Mouse (Mus musculus): ENCODE results near the gene Olfr968. TPM values are rescaled to one million over a fixed set of nuclear protein-coding genes. Genes with fewer than 3 reads are reported as not detected.

Gene Olfr968
- not detected in 2 replicates for polyA plus RNA-seq (2015; fragmentation: Nextera tagmentation; extraction: Ambion mirVana)

DNA sequence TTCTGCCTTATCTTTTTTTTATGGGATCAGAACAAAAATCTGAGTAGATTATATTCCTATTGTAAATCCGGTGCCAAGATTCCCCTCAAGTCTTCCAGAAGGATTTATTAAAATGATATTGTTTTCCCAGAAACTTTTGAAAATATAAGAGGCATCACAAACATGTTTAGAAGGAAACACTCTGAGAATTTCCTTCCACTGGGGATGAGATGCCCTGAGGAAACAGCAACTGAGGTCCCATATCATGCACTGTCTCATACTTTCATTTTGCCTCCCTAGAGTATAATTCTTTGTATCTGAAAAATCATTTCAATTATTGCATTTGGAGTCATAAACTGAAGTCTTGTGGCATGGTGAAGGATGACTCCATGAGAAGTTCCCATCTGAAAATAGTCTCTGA is at the start of gene Olfr968:
Olfr968 (minus strand) TSS at position 101 of the 400 bp plus-strand sequence.
- ATAC-seq (ENCODE audit: low FRiP score): no peak
- 79% methylated on average over 1 of the region's 1 CpGs for WGBS
- H3K27me3 ChIP-seq: no peaks in the 10 kb centered on the region

DNA sequence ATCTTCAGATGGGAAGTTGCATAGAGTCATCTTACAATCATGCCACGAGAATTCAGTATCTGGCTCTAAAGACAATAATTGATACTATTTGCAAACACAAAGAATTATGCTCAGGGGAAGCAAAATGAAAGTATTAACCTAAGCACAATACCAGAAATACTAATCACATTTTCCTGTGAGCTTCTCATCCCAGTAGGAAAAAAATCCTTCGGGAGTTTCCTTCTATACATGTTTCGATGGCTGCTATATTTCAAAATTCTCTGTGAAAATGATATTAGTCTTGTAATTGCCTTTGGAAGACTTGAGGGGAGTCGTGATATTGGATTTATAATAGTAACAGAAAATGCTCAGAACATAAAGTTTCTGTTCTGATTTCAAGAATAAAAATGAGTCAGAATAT is 25.5 kb upstream of the Olfr968 start, which contains the start of gene Olfr970:
Olfr970 (plus strand) TSS at position 301 of the 400 bp plus-strand sequence.
- H3K9me3 ChIP-seq: no peaks in the 10 kb centered on the region
- H3K4me1 ChIP-seq (replicated peaks): no peaks in the 10 kb centered on the region
- H3K4me2 ChIP-seq: no peak within 1 kb of the TSS
- H3K27me3 ChIP-seq: no peaks in the 10 kb centered on the region
- 81% methylated on average over 4 of the region's 4 CpGs for WGBS
- no peak for ATAC-seq (ENCODE audit: low FRiP score)
- no peak within 1 kb of the TSS for H3K4me3 ChIP-seq
- H3K9ac ChIP-seq: no peak within 1 kb of the TSS
- H3K27ac ChIP-seq: no peak within 1 kb of the TSS
- no peaks in the 10 kb centered on the region for H3K36me3 ChIP-seq

More for the DNA sequence above, at the start of gene Olfr968:
- no peak within 1 kb of the TSS for H3K4me2 ChIP-seq
- H3K4me3 ChIP-seq: no peak within 1 kb of the TSS
- no peak within 1 kb of the TSS for H3K27ac ChIP-seq
- no peaks in the 10 kb centered on the region for H3K9me3 ChIP-seq
- H3K4me1 ChIP-seq (replicated peaks): no peaks in the 10 kb centered on the region
- no peak within 1 kb of the TSS for H3K9ac ChIP-seq
- no peaks in the 10 kb centered on the region for H3K36me3 ChIP-seq

GRCm38 (mm10) chr9:39790558-39790957 is 7.5 kb upstream of the Olfr968 start, which contains the start of gene Olfr969:
Gene Olfr969, plus strand, starts transcription at chr9:39790945.
- Histone ChIP-seq H3K9ac (no peak within 1 kb of the TSS), H3K4me1 (replicated peaks) (no peaks in the 10 kb centered on the region), H3K4me2 (no peak within 1 kb of the TSS), H3K27me3 (no peaks in the 10 kb centered on the region), H3K4me3 (no peak within 1 kb of the TSS), H3K27ac (no peak within 1 kb of the TSS), H3K9me3 (no peaks in the 10 kb centered on the region), H3K36me3 (no peaks in the 10 kb centered on the region)
- WGBS: 75% methylated on average over 2 of the region's 2 CpGs
- no peak for ATAC-seq (ENCODE audit: low FRiP score)

GRCm38 (mm10) chr9:39746428-39746827 is 36.6 kb downstream of the Olfr968 start:
- WGBS: 91% methylated on average over 1 of the region's 1 CpGs
- no peak overlapping the region for H3K4me2 ChIP-seq
- no peaks in the 10 kb centered on the region for H3K27me3 ChIP-seq
- H3K27ac ChIP-seq: no peak overlapping the region
- no peak overlapping the region for H3K9ac ChIP-seq
- ATAC-seq (ENCODE audit: low FRiP score): no peak
- no peaks in the 10 kb centered on the region for H3K9me3 ChIP-seq
- no peaks in the 10 kb centered on the region for H3K4me1 ChIP-seq (replicated peaks)
- no peaks in the 10 kb centered on the region for H3K36me3 ChIP-seq
- no peak overlapping the region for H3K4me3 ChIP-seq

GRCm38 (mm10) chr9:39745949-39746348 is 37.1 kb downstream of the Olfr968 start, which contains the start of gene Olfr967:
Gene Olfr967, plus strand, starts transcription at chr9:39746249.
- Histone ChIP-seq H3K4me3 (no peak within 1 kb of the TSS), H3K27me3 (no peaks in the 10 kb centered on the region), H3K9ac (no peak within 1 kb of the TSS), H3K4me1 (replicated peaks) (no peaks in the 10 kb centered on the region), H3K27ac (no peak within 1 kb of the TSS), H3K36me3 (no peaks in the 10 kb centered on the region), H3K4me2 (no peak within 1 kb of the TSS), H3K9me3 (no peaks in the 10 kb centered on the region)
- ATAC-seq (ENCODE audit: low FRiP score): no peak

- 85% methylated on average over 1 of the region's 1 CpGs for WGBS
- Histone ChIP-seq H3K27ac (no peak overlapping the region), H3K4me3 (no peak overlapping the region), H3K27me3 (no peaks in the 10 kb centered on the region), H3K4me2 (no peak overlapping the region), H3K9me3 (no peaks in the 10 kb centered on the region), H3K4me1 (replicated peaks) (no peaks in the 10 kb centered on the region), H3K9ac (no peak overlapping the region), H3K36me3 (no peaks in the 10 kb centered on the region)
- ATAC-seq (ENCODE audit: low FRiP score): no peak
Measured at GRCm38 (mm10) chr9:39740741-39741140, 42.3 kb downstream of the Olfr968 start.

GRCm38 (mm10) chr9:39730678-39731077 is 52.4 kb downstream of the Olfr968 start, which contains the start of gene Olfr150:
Gene Olfr150, plus strand, starts transcription at chr9:39730978.
- Histone ChIP-seq H3K27me3 (no peaks in the 10 kb centered on the region), H3K4me2 (no peak within 1 kb of the TSS), H3K36me3 (no peaks in the 10 kb centered on the region), H3K9ac (no peak within 1 kb of the TSS), H3K27ac (no peak within 1 kb of the TSS), H3K4me3 (no peak within 1 kb of the TSS), H3K4me1 (replicated peaks) (no peaks in the 10 kb centered on the region), H3K9me3 (no peaks in the 10 kb centered on the region)
- ATAC-seq (ENCODE audit: low FRiP score): no peak

Other genes with a start within 250 kb of the Olfr968 start
- not detected in 2 replicates for gene Olfr958, start 229.2 kb downstream of the Olfr968 start, polyA plus RNA-seq (2015; fragmentation: Nextera tagmentation; extraction: Ambion mirVana)
- not detected in 2 replicates for gene Olfr959, start 207.7 kb downstream of the Olfr968 start, polyA plus RNA-seq (2015; fragmentation: Nextera tagmentation; extraction: Ambion mirVana)
- 63.0 and 69.8 TPM in 2 replicates for gene AW551984, start 178.8 kb downstream of the Olfr968 start, polyA plus RNA-seq (2015; fragmentation: Nextera tagmentation; extraction: Ambion mirVana)
- gene Olfr148, start 172.6 kb downstream of the Olfr968 start, polyA plus RNA-seq (2015; fragmentation: Nextera tagmentation; extraction: Ambion mirVana): not detected in 2 replicates
- not detected in 2 replicates for gene Olfr960, start 161.9 kb downstream of the Olfr968 start, polyA plus RNA-seq (2015; fragmentation: Nextera tagmentation; extraction: Ambion mirVana)
- not detected in 2 replicates for gene Olfr961, start 138.2 kb downstream of the Olfr968 start, polyA plus RNA-seq (2015; fragmentation: Nextera tagmentation; extraction: Ambion mirVana)
- gene Olfr963, start 116.0 kb downstream of the Olfr968 start, polyA plus RNA-seq (2015; fragmentation: Nextera tagmentation; extraction: Ambion mirVana): not detected in 2 replicates
- gene Olfr149, start 76.1 kb downstream of the Olfr968 start, polyA plus RNA-seq (2015; fragmentation: Nextera tagmentation; extraction: Ambion mirVana): not detected in 2 replicates
- gene Olfr965, start 71.9 kb downstream of the Olfr968 start, polyA plus RNA-seq (2015; fragmentation: Nextera tagmentation; extraction: Ambion mirVana): not detected in 2 replicates
- not detected in 2 replicates for gene Olfr150, start 52.3 kb downstream of the Olfr968 start, polyA plus RNA-seq (2015; fragmentation: Nextera tagmentation; extraction: Ambion mirVana)
- gene Olfr967, start 37.0 kb downstream of the Olfr968 start, polyA plus RNA-seq (2015; fragmentation: Nextera tagmentation; extraction: Ambion mirVana): not detected in 2 replicates
- not detected in 2 replicates for gene Olfr969, start 7.7 kb upstream of the Olfr968 start, polyA plus RNA-seq (2015; fragmentation: Nextera tagmentation; extraction: Ambion mirVana)
- gene Olfr970, start 25.6 kb upstream of the Olfr968 start, polyA plus RNA-seq (2015; fragmentation: Nextera tagmentation; extraction: Ambion mirVana): not detected in 2 replicates
- gene Olfr971, start 53.6 kb upstream of the Olfr968 start, polyA plus RNA-seq (2015; fragmentation: Nextera tagmentation; extraction: Ambion mirVana): not detected in 2 replicates
- gene Olfr972, start 83.2 kb upstream of the Olfr968 start, polyA plus RNA-seq (2015; fragmentation: Nextera tagmentation; extraction: Ambion mirVana): not detected in 2 replicates
- not detected in 2 replicates for gene Olfr229, start 124.1 kb upstream of the Olfr968 start, polyA plus RNA-seq (2015; fragmentation: Nextera tagmentation; extraction: Ambion mirVana)
- not detected in 2 replicates for gene Olfr974, start 154.2 kb upstream of the Olfr968 start, polyA plus RNA-seq (2015; fragmentation: Nextera tagmentation; extraction: Ambion mirVana)
- gene Olfr975, start 168.8 kb upstream of the Olfr968 start, polyA plus RNA-seq (2015; fragmentation: Nextera tagmentation; extraction: Ambion mirVana): 0.06 TPM in 1 of 2 replicates, not detected in the other
- not detected in 2 replicates for gene Olfr976, start 177.9 kb upstream of the Olfr968 start, polyA plus RNA-seq (2015; fragmentation: Nextera tagmentation; extraction: Ambion mirVana)
- not detected in 2 replicates for gene Olfr978, start 208.9 kb upstream of the Olfr968 start, polyA plus RNA-seq (2015; fragmentation: Nextera tagmentation; extraction: Ambion mirVana)
- gene Olfr979, start 220.2 kb upstream of the Olfr968 start, polyA plus RNA-seq (2015; fragmentation: Nextera tagmentation; extraction: Ambion mirVana): not detected in 2 replicates
- not detected in 2 replicates for gene Olfr980, start 226.3 kb upstream of the Olfr968 start, polyA plus RNA-seq (2015; fragmentation: Nextera tagmentation; extraction: Ambion mirVana)
- gene Olfr981, start 238.2 kb upstream of the Olfr968 start, polyA plus RNA-seq (2015; fragmentation: Nextera tagmentation; extraction: Ambion mirVana): not detected in 2 replicates